Mouse (Mus musculus) C2C12 (cell line): ENCODE measurements at regions not wholly inside any gene's neighbourhood (a gene's known extent, or its start where the extent isn't known, plus 50 kb on each side); places are given as distances from the start of the nearest gene placed in this dataset.

Experiments
- H3K27me3 ChIP-seq: one replicate; pipeline ENCODE4 v1.6.1; 2011; ENCODE audit not compliant: control insufficient read depth, insufficient read depth, insufficient read length
- H3K36me3 ChIP-seq: one replicate; pipeline ENCODE4 v1.6.1; 2011; ENCODE audit not compliant: control insufficient read depth, insufficient read depth
- H3K4me3 ChIP-seq: one replicate; pipeline ENCODE4 v1.5.1; 2011; ENCODE audit warnings: mild to moderate bottlenecking, control low read depth; ENCODE audit not compliant: poor library complexity, insufficient read depth, severe bottlenecking
- H3K79me2 ChIP-seq: one replicate; pipeline ENCODE4 v1.6.1; 2011; ENCODE audit not compliant: control insufficient read depth, insufficient read depth
- H3K79me3 ChIP-seq: one replicate; pipeline ENCODE4 v1.6.1; 2011; ENCODE audit warnings: low read depth, control low read depth
- H3ac ChIP-seq: one replicate; pipeline ENCODE3; 2011; ENCODE audit warnings: low read depth; ENCODE audit not compliant: control insufficient read depth, insufficient read length
- CEBPB ChIP-seq: IDR thresholded peaks from one replicate; pipeline ENCODE4 v1.6.1; 2011; ENCODE audit warnings: low read depth, mild to moderate bottlenecking, control low read depth, moderate library complexity
- CTCF ChIP-seq: IDR thresholded peaks from one replicate; pipeline ENCODE4 v1.5.1; 2011; ENCODE audit not compliant: control insufficient read depth, insufficient read depth, insufficient read length
- FOSL1 ChIP-seq: IDR thresholded peaks from one replicate; pipeline ENCODE4 v1.8.0; 2011; ENCODE audit warnings: mild to moderate bottlenecking, low read length; ENCODE audit not compliant: poor library complexity, insufficient read depth, severe bottlenecking
- MAX ChIP-seq: IDR thresholded peaks from one replicate; pipeline ENCODE4 v1.6.1; 2011; ENCODE audit warnings: mild to moderate bottlenecking, control low read depth
- MYOD1 ChIP-seq: IDR thresholded peaks from one replicate; pipeline ENCODE4 v1.6.1; 2011; ENCODE audit warnings: low read depth; ENCODE audit not compliant: control insufficient read depth, insufficient read length
- MYOG ChIP-seq: IDR thresholded peaks from one replicate; pipeline ENCODE4 v1.6.1; 2011; ENCODE audit not compliant: control insufficient read depth, insufficient read length; ENCODE audit errors: extremely low read depth

DNA sequence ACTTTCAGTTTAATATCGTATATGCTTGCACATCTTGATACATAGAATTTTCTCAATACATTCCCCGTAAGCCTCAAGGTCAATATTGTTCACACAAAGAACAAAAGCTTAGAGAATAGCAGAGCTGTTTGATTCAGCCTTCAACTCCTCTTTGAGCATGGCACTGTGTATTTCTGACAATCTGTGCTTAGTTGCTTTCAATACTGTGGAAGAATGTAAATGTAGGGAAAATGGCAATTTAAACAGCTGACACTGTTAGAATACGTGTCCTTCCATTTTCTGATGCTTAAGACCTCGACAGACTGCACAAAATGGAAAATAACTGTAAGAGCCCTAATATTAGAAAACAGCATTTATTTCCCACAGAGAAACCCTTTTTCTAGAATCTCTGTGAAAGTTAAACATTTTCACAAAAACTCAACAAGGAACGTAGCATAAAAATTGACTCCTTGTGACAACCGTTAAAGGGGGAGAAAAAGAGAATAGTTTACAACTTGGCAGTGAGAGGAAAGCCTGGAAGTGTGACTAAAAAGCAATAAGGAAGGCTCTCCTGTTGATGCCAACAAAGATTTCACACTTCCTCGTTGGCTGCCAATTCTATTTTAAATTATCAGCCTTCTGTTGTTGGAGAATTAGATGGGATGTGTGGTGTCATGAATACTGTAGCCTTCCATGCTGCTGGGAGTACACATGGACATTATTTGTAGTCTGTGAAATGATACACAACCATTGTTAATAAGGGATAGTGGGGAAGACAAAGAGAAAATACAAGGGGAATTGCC lies 297.9 kb downstream of the AI429214 start:
- H3K36me3 ChIP-seq: no peaks in the 10 kb centered on the region
- TF ChIP-seq MYOG (no peak), MAX (no peak), CTCF (no peak), MYOD1 (no peak), CEBPB (no peak), FOSL1 (no peak)
- no peaks in the 10 kb centered on the region for H3K79me3 ChIP-seq
- no peak overlapping the region for H3ac ChIP-seq
- no peak overlapping the region for H3K4me3 ChIP-seq
- H3K79me2 ChIP-seq: no peaks in the 10 kb centered on the region
- no peaks in the 10 kb centered on the region for H3K27me3 ChIP-seq
